Mouse (Mus musculus): ENCODE measurements around the gene Fam78a. TPM values are rescaled to one million over a fixed set of nuclear protein-coding genes. Genes with fewer than 3 reads are reported as not detected.

The Fam78a gene
- polyA plus RNA-seq, 1 experiment from 2014 or later = 0.56 TPM

DNA sequence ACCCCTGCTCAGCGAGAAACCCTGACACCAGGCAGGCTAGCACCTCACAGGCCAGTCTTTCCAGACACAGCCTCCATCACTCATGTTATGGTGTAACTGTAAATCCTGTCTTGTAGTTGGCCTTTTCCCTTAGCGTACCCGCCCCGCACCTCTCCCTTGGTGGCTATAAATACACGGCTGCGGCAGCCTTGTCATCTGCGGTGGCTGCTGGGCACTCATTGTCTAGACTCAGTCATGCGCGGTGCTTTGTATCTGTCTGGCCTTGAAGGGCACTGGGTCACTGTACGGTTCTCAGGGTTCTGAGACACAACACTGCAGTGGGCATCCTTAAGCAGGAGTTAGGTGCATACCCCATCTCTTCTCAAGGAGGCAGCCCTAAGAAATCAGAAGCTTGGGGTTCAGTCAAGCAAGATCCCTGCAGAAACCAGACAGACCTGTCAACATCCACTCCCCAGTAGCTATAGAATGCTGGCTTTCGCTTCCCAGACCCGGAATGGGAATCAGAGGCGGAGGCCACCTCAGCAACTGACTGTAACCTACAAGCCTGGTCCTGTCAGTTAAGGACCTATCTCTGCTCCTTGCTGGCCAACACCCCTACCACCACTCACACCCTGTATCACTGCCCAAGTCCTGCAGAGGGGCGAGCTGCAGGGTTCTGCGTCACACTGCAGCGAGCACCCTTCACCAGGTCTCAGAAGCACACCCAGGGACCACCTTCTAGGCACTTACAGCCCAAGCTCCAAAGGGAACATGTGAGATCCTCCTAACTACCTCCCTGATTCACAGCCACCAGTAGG is 20.7 kb upstream of the Fam78a start:
- Histone ChIP-seq H3K27me3 (ENCODE audit: control insufficient read depth, insufficient read depth, low read length) (no peaks in the 10 kb centered on the region), H3K4me3 (replicated peaks; ENCODE audit: low read length) (no peak overlapping the region), H3K27ac (no peak overlapping the region; the same call in 1 of the 2 replicates), H3K9ac (0 out of 2 replicates have a peak overlapping the region, but pooled peaks have one; percentile 20), H3K4me2 (replicated peaks) (no peak overlapping the region), H3K4me1 (replicated peaks; ENCODE audit: control insufficient read depth, insufficient read depth, low read length) (peaks cover 10% of the 10 kb centered on the region), H3K36me3 (replicated peaks; ENCODE audit: control insufficient read depth, insufficient read depth) (peaks cover 14% of the 10 kb centered on the region), H3K9me3 (ENCODE audit: control insufficient read depth, low read length) (peaks cover 4% of the 10 kb centered on the region; the same call in 1 of the 2 replicates)
- WGBS = 46% methylated on average over 16 of the region's 16 CpGs
- no peak for DNase-seq (ENCODE audit: low spot score)
- no peak for ATAC-seq (ENCODE audit: low FRiP score)

GRCm38 (mm10) chr2:32104122-32104521 is 19.5 kb upstream of the Fam78a start:
- no peak overlapping the region for H3K27ac ChIP-seq
- peaks cover 4% of the 10 kb centered on the region; the same call in 1 of the 2 replicates for H3K9me3 ChIP-seq (ENCODE audit: control insufficient read depth, low read length)
- H3K27me3 ChIP-seq (ENCODE audit: control insufficient read depth, insufficient read depth, low read length) = no peaks in the 10 kb centered on the region
- no peak overlapping the region for H3K4me2 ChIP-seq (replicated peaks)
- H3K4me1 ChIP-seq (replicated peaks; ENCODE audit: control insufficient read depth, insufficient read depth, low read length) = peaks cover 10% of the 10 kb centered on the region
- ATAC-seq (ENCODE audit: low FRiP score) (no peak), DNase-seq (ENCODE audit: low spot score) (no peak)
- no peak overlapping the region for H3K9ac ChIP-seq
- H3K36me3 ChIP-seq (replicated peaks; ENCODE audit: control insufficient read depth, insufficient read depth) = peaks cover 9% of the 10 kb centered on the region; the same call in 1 of the 2 replicates
- H3K4me3 ChIP-seq (replicated peaks; ENCODE audit: low read length) = no peak overlapping the region
- WGBS = 84% methylated on average over 7 of the region's 7 CpGs

GRCm38 (mm10) chr2:32103557-32103956 is 18.9 kb upstream of the Fam78a start:
- Histone ChIP-seq H3K9me3 (ENCODE audit: control insufficient read depth, low read length) (peaks cover 4% of the 10 kb centered on the region; the same call in 1 of the 2 replicates), H3K4me2 (replicated peaks) (no peak overlapping the region), H3K4me1 (replicated peaks; ENCODE audit: control insufficient read depth, insufficient read depth, low read length) (peaks cover 10% of the 10 kb centered on the region), H3K36me3 (replicated peaks; ENCODE audit: control insufficient read depth, insufficient read depth) (peaks cover 14% of the 10 kb centered on the region; the same call in 1 of the 2 replicates), H3K27ac (no peak overlapping the region), H3K9ac (no peak overlapping the region), H3K27me3 (ENCODE audit: control insufficient read depth, insufficient read depth, low read length) (no peaks in the 10 kb centered on the region), H3K4me3 (replicated peaks; ENCODE audit: low read length) (no peak overlapping the region)
- DNase-seq (ENCODE audit: low spot score) (no peak), ATAC-seq (ENCODE audit: low FRiP score) (no peak)
- WGBS = 78% methylated on average over 7 of the region's 7 CpGs

DNA sequence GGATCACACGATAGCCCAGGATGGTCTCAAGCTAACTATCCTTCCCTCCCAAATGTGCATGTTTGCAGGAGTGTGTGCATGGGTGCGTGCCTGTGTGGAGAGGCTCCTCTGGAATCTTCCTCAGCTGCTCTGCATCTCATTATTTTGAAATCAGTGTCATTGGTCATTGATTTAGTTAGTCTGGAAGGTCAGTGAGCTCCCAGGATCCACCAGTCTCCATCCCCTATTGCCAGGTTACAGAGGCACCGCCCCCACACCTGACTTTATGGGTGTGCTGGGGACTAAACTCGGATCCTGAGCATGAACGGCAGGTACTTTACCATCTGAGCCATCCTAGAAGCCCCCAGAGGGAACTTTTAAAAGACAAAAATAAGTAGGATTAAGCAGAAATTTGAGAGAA is 18.3 kb upstream of the Fam78a start:
- DNase-seq (ENCODE audit: low spot score) = no peak
- ATAC-seq (ENCODE audit: low FRiP score) = no peak
- peaks cover 10% of the 10 kb centered on the region for H3K4me1 ChIP-seq (replicated peaks; ENCODE audit: control insufficient read depth, insufficient read depth, low read length)
- no peaks in the 10 kb centered on the region for H3K27me3 ChIP-seq (ENCODE audit: control insufficient read depth, insufficient read depth, low read length)
- H3K36me3 ChIP-seq (replicated peaks; ENCODE audit: control insufficient read depth, insufficient read depth) = peaks cover 10% of the 10 kb centered on the region; the same call in 1 of the 2 replicates
- peaks cover 4% of the 10 kb centered on the region; the same call in 1 of the 2 replicates for H3K9me3 ChIP-seq (ENCODE audit: control insufficient read depth, low read length)
- no peak overlapping the region for H3K9ac ChIP-seq
- H3K27ac ChIP-seq = no peak overlapping the region
- 42% methylated on average over 5 of the region's 5 CpGs for WGBS
- H3K4me3 ChIP-seq (replicated peaks; ENCODE audit: low read length) = no peak overlapping the region
- H3K4me2 ChIP-seq (replicated peaks) = no peak overlapping the region

- peaks cover 22% of the 10 kb centered on the region for H3K4me1 ChIP-seq (replicated peaks; ENCODE audit: control insufficient read depth, insufficient read depth, low read length)
- peaks cover 4% of the 10 kb centered on the region; the same call in 1 of the 2 replicates for H3K9me3 ChIP-seq (ENCODE audit: control insufficient read depth, low read length)
- peak; percentile 35 for ATAC-seq (ENCODE audit: low FRiP score)
- peak overlapping the region; percentile 80 for H3K9ac ChIP-seq
- DNase-seq (ENCODE audit: low spot score) = no peak
- H3K27me3 ChIP-seq (ENCODE audit: control insufficient read depth, insufficient read depth, low read length) = no peaks in the 10 kb centered on the region
- H3K4me2 ChIP-seq (replicated peaks) = peak overlapping the region; percentile 85
- H3K36me3 ChIP-seq (replicated peaks; ENCODE audit: control insufficient read depth, insufficient read depth) = peaks cover 10% of the 10 kb centered on the region; the same call in 1 of the 2 replicates
- peak overlapping the region; percentile 71 for H3K27ac ChIP-seq
- peak overlapping the region; percentile 47 for H3K4me3 ChIP-seq (replicated peaks; ENCODE audit: low read length)
- WGBS = 70% methylated on average over 10 of the region's 10 CpGs
Measured at GRCm38 (mm10) chr2:32096122-32096420, 11.4 kb upstream of the Fam78a start.

DNA sequence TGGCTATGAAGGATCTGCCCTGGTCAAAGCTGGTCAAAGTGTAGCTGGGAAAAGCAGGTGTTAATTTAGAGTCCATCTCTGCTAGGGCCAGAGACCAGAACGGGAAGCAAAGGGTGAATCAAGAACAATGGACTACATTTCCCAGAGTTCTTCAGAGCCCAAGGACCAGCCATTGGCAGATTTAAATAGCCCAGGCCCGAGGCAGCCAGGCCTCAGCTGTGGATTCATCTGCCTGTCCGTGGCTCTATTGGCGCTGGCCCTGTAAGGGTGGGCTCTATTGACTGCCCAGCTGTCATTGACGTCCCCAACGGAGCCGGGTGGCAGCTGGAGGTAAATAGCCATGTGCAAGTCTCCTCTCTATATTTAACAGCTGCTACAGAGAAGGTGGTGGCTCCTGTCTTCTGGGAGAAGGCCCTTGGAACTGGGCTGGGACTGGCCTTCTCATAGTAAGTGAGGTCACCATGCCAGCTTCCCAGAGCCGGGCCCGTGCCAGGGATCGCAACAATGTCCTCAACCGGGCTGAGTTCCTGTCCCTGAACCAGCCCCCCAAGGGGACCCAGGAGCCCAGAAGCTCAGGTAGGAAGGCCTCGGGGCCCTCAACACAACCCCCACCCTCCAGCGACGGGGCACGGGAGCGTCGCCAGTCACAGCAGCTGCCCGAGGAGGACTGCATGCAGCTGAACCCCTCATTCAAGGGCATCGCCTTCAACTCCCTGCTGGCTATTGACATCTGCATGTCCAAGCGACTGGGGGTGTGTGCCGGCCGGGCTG is 10.9 kb upstream of the Fam78a start, which contains the start of gene Plpp7:
Plpp7 (plus strand) TSS at position 178 of the 771 bp plus-strand sequence.
- peaks cover 10% of the 10 kb centered on the region; the same call in 1 of the 2 replicates for H3K36me3 ChIP-seq (replicated peaks; ENCODE audit: control insufficient read depth, insufficient read depth)
- no peaks in the 10 kb centered on the region for H3K27me3 ChIP-seq (ENCODE audit: control insufficient read depth, insufficient read depth, low read length)
- peak within 1 kb of the TSS; percentile 47 for H3K4me3 ChIP-seq (replicated peaks; ENCODE audit: low read length)
- ATAC-seq (ENCODE audit: low FRiP score) = peak; percentile 94
- WGBS = 20% methylated on average over 22 of the region's 22 CpGs
- H3K4me2 ChIP-seq (replicated peaks) = peak within 1 kb of the TSS; percentile 85
- peaks cover 22% of the 10 kb centered on the region for H3K4me1 ChIP-seq (replicated peaks; ENCODE audit: control insufficient read depth, insufficient read depth, low read length)
- peak; percentile 82 for DNase-seq (ENCODE audit: low spot score)
- peak within 1 kb of the TSS; percentile 71 for H3K27ac ChIP-seq
- H3K9ac ChIP-seq = peak within 1 kb of the TSS; percentile 80
- peaks cover 2% of the 10 kb centered on the region; the same call in 1 of the 2 replicates for H3K9me3 ChIP-seq (ENCODE audit: control insufficient read depth, low read length)

- Histone ChIP-seq H3K4me1 (replicated peaks; ENCODE audit: control insufficient read depth, insufficient read depth, low read length) (peaks cover 22% of the 10 kb centered on the region), H3K9ac (no peak overlapping the region), H3K9me3 (ENCODE audit: control insufficient read depth, low read length) (no peaks in the 10 kb centered on the region), H3K4me3 (replicated peaks; ENCODE audit: low read length) (no peak overlapping the region), H3K36me3 (replicated peaks; ENCODE audit: control insufficient read depth, insufficient read depth) (peaks cover 6% of the 10 kb centered on the region; the same call in 1 of the 2 replicates), H3K4me2 (replicated peaks) (no peak overlapping the region), H3K27ac (no peak overlapping the region), H3K27me3 (ENCODE audit: control insufficient read depth, insufficient read depth, low read length) (peaks cover 9% of the 10 kb centered on the region; the same call in 1 of the 2 replicates)
- DNase-seq (ENCODE audit: low spot score) (no peak), ATAC-seq (ENCODE audit: low FRiP score) (no peak)
- 88% methylated on average over 7 of the region's 7 CpGs for WGBS
Measured at GRCm38 (mm10) chr2:32094001-32094707, 9.5 kb upstream of the Fam78a start.

DNA sequence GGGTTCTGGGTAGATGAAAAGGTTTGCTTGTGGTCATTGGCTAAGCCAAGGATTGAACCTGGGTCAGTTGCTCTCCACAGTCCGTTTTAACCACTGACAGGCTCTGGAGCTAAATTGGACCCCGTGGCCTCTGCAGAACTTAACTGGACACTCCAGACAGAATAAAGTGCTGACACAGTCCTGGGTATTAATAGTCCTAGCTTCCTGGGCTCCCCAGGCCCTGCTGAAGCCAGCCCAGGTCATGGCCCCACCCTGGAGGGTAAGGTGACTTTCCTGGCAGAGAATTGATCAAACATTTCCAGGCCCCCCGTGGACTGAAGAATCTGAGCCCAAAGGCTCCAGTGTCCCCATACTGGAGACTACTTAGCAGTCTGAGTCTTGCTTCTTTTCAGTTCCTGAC is 7.3 kb upstream of the Fam78a start:
- ATAC-seq (ENCODE audit: low FRiP score) = no peak
- DNase-seq (ENCODE audit: low spot score) = no peak
- H3K9me3 ChIP-seq (ENCODE audit: control insufficient read depth, low read length) = no peaks in the 10 kb centered on the region
- no peaks in the 10 kb centered on the region for H3K36me3 ChIP-seq (replicated peaks; ENCODE audit: control insufficient read depth, insufficient read depth)
- peaks cover 28% of the 10 kb centered on the region for H3K27me3 ChIP-seq (ENCODE audit: control insufficient read depth, insufficient read depth, low read length)
- no peak overlapping the region for H3K27ac ChIP-seq
- H3K4me1 ChIP-seq (replicated peaks; ENCODE audit: control insufficient read depth, insufficient read depth, low read length) = peaks cover 25% of the 10 kb centered on the region
- WGBS = 64% methylated on average over 3 of the region's 3 CpGs
- no peak overlapping the region for H3K9ac ChIP-seq
- H3K4me3 ChIP-seq (replicated peaks; ENCODE audit: low read length) = no peak overlapping the region
- H3K4me2 ChIP-seq (replicated peaks) = no peak overlapping the region
